Mouse (Mus musculus) layer of hippocampus, postnatal 14 days (tissue): ENCODE measurements at regions not wholly inside any gene's neighbourhood (a gene's known extent, or its start where the extent isn't known, plus 50 kb on each side); places are given as distances from the start of the nearest gene placed in this dataset.

Experiments used
- DNase-seq, 2 experiments: peaks; one replicate each; pipeline ENCODE4 v3.0.0; 2021 to 2022; ENCODE audit warnings: low spot score in 2 of 2, mixed read lengths in 1 of 2

- no peak for DNase-seq
Measured at GRCm38 (mm10) chr10:92336949-92337348, 385.3 kb downstream of the Nedd1 start.

- no peak for DNase-seq
Measured at GRCm38 (mm10) chr10:92336138-92336537, 386.1 kb downstream of the Nedd1 start.

DNA sequence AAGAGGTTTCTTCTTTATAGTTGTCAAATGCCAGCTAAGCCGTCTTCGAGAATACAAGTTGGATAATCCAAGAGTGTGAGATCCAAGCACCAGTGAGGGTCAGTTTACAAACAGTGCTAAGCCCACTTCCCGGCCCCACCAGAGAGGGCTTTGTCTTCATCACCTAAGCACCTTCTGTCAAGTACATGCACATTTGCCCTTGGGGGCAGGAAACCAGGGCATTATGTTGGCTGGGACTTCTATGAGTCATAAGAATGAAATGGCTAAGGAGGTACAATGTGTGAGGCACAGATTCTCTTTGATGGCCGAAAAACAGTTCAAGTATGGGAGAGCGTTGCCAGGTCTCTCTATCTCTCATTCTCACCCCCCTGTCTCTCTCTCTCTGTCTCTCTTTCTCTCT is 387.1 kb downstream of the Nedd1 start:
- DNase-seq, result no peak

- DNase-seq, result no peak
Measured at GRCm38 (mm10) chr10:92333869-92334268, 388.4 kb downstream of the Nedd1 start.

DNA sequence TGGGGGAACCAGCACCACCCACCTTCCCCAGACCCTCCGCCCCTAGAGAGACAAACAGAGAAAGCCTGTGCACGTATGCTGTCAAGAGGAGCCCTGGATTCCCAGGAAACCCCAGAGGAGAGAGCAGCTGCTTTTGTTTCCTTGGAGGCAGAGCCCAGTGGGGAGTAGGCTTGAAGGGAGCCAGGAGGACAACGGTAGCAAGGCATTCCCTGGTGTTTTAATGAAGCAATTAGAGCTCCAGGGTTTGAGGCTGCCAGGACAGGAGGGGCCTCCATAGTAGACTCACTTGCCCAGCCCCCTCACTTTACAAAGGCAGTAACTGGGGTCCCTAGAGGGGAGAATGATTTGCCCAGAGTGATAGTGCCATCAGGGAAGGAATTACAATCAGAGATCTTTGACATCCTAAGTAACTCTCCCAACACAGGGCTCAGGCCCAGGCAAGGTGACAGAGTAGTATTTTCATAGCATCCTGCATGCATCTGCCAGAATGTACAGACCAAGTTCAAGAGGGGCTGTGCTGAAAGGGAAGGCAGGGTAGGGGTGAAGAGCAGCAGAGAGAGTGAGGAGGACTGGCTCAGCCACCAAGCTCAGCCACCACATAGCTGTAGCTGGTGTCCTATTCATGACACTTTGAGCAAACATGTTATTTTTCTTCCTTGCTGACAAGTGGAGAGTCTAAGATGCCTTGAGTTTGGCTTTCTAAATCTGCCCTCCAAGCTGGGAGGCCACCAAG is 389.0 kb downstream of the Nedd1 start:
- DNase-seq, result peak in 1 of 2 experiments; percentile 26

DNA sequence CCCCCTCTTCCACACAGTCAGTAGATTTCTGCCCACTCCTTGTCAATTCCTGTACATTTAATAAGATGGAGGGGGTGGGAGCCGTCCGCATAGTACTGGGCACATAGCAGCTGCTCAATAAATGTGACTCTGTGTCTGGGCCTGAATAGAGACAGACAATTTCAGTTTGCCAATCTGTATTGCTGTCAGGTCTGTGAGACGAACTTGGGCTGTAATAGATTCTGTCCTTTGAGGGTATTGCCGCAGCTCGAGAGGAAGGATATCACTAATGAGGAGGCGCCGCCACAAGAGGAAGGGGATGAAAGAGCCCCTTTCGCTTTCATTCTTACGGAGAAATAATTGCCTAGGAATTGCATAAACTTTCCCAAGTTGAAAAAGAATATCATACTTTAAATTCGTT is 392.1 kb downstream of the Nedd1 start:
- DNase-seq, result no peak

- no peak for DNase-seq
Measured at GRCm38 (mm10) chr10:92329661-92330060, 392.6 kb downstream of the Nedd1 start.

DNA sequence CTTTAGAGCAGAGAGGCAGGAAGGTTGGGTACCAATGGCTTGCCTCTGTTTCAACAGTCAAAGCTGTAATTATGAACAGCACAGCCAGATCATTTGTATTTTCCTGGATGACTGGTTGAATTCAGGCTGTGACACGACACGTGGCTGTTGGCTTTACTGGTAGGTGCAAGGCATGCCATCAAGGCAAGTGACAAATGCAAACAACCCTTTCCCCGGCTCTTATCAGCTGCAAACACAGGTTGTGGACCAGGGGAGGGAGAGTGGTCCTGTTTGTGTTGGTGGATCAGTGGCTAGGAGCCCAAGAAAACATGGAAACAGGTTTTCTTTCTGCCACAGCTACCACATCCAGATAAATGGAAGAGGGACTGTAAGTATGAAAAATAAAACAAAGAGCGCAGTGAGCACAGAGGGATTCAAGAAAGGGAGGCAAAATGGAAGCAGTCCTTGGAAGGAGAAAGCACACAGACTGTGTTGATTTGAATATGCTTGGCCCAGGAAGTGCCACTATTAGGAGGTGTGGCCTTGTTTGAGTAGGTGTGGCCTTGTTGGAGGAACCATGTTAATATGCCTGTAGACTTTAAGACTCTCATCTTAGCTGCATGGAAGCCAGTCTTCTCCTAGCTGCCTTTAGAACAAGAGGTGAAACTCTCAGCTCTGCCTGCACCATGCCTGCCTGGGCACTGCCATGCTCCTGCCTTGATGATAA is 396.8 kb downstream of the Nedd1 start:
- DNase-seq, result no peak

DNA sequence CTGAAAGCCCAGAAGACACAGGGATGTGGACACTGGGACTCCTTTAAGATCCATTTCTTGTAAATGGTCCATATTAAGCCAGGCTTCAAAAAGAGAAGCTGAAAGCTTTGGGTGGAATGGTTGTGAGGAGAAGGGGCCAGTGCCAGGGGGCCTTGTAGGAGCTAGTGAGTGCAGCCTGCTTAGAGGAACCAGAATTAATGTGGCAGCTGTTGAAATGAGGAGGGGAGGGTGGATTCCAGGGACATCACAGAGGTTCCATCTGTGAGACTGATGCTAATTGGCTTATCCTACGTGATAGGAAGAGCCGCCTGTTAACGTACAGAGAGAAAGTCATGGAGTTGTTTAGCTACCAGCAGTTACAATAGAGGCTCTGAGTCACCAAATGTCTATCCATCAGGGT is 407.6 kb downstream of the Nedd1 start:
- no peak for DNase-seq

DNA sequence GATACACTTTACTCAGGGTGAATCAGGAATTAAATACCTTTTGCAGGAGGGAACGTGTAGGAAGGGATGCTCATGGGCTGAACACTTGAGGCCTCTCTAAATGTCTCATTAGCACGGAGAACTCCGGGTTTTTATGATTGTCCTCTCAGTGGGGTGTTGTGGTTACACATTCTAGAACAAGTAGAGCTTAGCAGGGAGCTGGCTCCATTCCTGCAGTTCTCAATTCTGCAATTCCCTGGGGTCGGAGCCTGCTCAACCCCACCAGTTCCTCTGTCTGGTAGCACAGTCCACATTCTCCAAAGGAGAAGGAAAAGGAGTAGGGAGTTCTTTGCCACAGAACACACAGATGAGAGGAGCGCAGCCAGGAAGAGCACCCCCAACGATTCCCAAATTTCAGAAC is 409.9 kb downstream of the Nedd1 start:
- no peak for DNase-seq

DNA sequence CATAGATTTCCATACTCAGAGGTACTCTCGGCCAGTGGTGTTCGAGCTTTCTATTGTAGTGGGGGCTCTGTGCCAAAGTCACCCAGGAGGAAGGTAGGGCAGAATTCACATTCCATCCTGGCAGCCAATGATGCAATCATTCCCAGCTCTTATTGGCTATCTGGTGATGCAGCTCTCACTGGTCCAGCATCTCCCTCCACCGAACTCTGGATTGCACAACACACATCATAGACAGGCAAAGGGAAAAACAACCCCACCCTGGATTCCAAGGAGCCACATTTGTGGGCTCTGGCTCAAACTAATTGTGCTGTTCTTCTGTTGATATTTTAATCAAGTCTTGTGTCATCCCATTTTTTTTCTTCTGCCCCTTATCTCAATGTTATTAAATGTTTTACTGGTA is 413.6 kb downstream of the Nedd1 start:
- no peak for DNase-seq

GRCm38 (mm10) chr10:92307861-92308260 is 414.4 kb downstream of the Nedd1 start:
- DNase-seq, result peak in 1 of 2 experiments; percentile 76

DNA sequence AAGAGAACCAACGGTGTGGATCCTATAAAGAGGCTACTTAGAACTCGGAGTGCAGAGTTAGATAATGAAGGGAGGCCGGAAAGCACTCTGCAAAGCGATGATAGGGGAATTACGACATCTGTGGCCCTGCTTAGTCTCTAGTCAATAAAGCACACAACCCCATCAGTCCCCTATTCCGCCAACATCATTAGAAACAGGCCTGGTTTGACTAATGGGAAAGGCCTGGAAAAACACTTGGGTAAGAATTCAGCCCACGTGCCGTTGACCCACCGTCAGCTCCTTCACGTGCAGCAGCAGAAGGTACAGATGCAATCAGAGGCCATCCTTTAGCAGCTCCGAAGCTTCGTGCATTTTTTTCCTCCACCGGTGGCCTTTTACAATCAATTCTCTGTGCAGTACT is 423.5 kb downstream of the Nedd1 start:
- no peak for DNase-seq

GRCm38 (mm10) chr10:92296837-92297236 is 425.4 kb downstream of the Nedd1 start:
- DNase-seq, result no peak

- no peak for DNase-seq
Measured at GRCm38 (mm10) chr10:92296303-92296702, 425.9 kb downstream of the Nedd1 start.

- DNase-seq, result no peak
Measured at GRCm38 (mm10) chr10:92293261-92293660, 429.0 kb downstream of the Nedd1 start.

- no peak for DNase-seq
Measured at GRCm38 (mm10) chr10:92289230-92289629, 433.0 kb downstream of the Nedd1 start.

GRCm38 (mm10) chr10:92284231-92284630 is 438.0 kb downstream of the Nedd1 start:
- no peak for DNase-seq

GRCm38 (mm10) chr10:92277981-92278380 is 444.2 kb downstream of the Nedd1 start:
- DNase-seq, result no peak

DNA sequence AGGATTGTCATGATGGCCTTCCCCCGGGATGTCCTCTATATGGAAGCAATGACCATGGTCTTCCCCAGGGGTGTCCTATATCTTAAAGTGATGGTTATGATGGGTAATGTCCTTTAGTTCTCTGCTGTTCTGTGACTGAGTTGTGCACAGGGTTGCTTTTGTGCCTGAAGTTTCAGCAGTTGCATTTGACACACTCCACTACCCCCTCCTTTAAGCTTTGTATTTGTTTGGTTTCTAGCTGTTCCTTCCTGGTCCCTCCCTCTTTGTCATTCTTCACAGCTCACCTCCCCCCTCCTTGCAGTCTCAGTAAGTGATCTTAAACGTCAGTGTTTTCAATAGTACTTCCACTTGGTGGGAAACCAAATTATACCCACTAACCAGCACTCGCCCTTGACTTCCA is 464.4 kb downstream of the Nedd1 start:
- no peak for DNase-seq

DNA sequence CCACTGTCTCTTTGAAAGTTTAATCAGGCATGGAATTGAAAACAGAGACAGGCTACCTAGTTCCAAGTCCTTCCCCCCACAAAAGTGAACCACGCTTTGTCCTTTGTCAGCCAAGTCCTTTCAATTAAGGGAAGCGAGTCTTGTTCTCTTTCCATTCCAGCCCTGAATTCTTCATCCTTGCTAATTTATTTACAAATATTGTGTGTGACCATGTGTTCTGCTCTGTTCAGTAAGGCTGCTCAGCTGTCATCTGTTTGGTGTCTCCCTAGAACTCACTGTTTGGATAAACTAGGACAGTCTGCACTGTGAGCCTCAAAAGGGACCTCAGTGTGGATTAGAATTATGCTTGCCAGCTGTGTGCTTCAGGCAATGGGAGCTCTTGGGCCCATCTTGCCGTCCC is 473.6 kb downstream of the Nedd1 start:
- peak; percentile 21 to 75 for DNase-seq

DNA sequence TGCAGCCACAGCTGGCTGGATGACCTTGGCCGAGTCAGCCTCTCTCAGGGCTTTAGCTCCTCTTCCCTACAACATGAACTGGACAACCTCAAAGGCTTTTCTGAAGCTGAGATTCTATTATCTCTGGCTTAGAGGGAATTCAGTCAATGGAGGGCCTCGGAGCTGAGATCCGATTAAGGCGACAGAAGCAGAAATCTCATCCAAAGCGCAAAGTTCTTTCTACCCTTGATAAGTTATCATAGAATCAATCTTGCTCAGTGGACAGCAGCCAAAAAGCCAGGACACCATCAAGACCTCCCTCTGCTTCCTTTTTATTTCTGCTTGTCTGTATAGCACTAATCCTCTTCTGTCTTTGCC is 474.8 kb downstream of the Nedd1 start:
- DNase-seq, result no peak
